Mouse (Mus musculus): ENCODE measurements around the gene H2-T22. TPM values are rescaled to one million over a fixed set of nuclear protein-coding genes. Genes with fewer than 3 reads are reported as not detected.
"Not testable (repeated sequence)": the region's sequence is repeated elsewhere in the genome, so short reads cannot be mapped to it uniquely, and the experiment has no call there.

Gene H2-T22
- 10 to 100 TPM; 11.0 to 12.2 TPM for total RNA-seq (2021)

DNA sequence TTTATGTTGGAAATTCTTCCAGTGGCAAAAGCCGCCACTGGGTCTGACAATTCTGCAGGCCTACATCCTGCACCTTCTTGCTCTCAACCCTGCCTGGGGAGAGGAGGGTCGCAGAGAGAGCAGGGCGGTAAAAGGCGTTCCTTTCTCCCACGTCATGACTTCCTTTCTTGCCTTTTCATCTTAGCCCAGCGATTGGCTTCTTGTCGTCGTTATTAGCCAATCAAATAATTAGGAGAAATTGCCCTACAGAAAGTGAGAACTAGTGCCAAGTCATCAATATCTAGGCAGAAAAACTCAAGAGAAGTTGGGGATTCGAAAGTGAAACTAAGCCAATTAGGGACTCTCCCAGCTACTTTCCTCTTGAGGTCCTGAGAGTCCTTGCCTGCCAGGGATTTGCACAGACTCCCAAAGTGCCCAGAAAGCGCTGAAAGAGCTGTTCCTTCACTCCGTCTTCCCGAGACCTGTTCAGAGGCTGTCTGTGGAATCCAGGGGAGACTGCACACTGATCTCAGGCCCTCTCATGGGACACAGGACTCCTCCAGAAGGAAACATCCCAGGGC, at the start of gene H2-T22, which contains the start of gene Gm6034:
Gene H2-T22, minus strand, starts transcription at position 138 of the 560 bp plus-strand sequence.
Gene Gm6034, plus strand, starts transcription at position 352 of the 560 bp plus-strand sequence.
- intact Hi-C loops (cut with DNase I): not testable (repeated sequence)
- DNase-seq (ENCODE audit: low spot score in 2 of 2): peak; percentile 38 to 48

DNA sequence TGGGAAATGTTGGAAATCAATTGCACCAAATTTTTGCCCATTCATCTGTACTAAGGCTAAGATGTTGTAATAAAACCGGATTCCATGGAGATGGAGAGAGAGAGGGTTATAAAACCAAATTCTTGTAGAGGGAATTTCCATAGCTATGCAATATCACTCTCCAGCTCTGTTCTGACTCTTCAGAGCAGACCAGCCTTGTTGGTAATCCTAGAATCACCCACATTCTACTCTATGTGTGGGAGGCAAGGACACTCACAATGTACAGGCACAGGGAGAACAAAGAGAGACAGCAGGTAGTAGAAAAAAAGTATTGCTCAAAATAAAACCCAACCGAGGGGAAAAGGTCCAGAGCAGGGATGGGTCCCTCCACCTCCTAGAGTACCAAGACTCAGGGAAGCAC, 49.4 kb upstream of the H2-T22 start:
- intact Hi-C loops (cut with DNase I): not testable (repeated sequence)

DNA sequence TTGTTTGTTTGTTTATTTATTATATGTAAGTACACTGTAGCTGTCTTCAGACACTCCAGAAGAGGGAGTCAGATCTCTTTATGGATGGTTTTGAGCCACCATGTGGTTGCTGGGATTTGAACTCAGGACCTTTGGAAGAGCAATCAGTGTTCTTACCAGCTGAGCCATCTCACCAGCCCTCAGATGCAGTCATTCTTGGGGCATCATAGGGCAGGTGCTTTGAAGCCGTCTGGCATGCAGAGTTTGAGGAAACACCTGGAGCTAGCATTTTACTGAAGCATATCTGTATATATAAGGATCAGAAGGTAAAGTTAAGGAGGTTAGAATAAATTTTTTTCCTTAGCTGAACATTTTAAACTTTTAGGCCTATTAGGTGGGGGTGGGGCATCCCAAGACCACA, 43.4 kb upstream of the H2-T22 start:
- DNase-seq (ENCODE audit: low spot score in 2 of 2); intact Hi-C loops (cut with DNase I): not testable (repeated sequence)

More for the DNA sequence above, 49.4 kb upstream of the H2-T22 start:
- DNase-seq (ENCODE audit: low spot score in 2 of 2): not testable (repeated sequence)

DNA sequence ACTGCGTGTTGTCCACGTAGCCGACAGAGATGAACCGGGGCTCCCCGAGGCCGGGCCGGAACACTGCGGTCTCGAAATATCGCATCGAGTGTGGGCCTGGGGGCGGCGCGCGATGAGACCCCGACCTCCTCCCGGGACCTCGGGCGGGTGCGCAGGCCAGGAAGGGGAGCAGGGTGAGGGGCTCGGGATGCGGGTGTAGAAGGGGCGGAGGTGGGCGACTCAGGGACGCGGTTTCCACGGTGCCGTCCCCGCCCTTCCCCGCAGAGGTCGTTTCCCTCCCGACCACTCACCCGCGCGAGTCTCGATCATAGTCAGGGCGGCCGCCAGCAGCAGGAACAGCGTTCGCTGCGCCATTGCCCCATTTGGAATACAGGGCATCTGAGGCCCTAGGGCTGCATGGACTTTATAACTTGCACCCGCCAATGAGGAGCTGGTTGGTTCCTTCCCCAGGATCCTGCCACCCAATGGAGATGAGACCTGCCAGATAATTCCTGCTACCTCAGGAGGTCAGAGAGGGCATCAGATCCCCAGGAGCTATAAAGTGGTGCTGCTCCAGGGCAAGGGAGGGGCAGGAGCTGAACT, 41.4 kb upstream of the H2-T22 start:
- DNase-seq (ENCODE audit: low spot score in 2 of 2): no peak
- intact Hi-C loops (cut with DNase I): no loop called here

DNA sequence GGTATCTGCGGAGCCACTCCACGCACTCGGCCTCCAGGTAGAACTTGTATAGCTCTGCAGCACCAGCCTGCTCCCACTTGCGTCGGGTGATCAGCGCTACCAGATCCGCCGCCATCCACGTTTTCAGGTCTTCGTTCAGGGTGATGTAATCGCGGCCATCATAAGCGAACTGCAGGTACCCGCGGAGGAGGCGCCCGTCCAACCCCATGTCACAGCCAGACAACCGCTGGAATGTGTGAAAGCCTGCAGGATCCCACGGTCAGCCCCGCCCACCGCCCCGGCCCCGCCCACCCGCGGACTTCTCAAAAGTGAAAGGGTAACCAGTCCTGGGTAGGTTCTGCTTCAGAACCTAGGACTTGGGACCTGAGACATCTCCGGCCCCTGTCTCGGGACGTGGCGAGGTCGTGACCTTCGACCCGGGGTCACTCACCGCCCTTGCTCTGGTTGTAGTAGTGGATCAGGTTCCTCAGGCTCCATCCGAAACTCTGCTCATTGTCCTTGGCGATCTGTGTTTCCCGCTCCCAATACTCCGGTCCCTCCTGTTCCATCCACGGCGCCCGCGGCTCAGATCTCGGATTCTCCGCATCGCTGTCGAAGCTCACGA, 40.8 kb upstream of the H2-T22 start:
- DNase-seq (ENCODE audit: low spot score in 2 of 2): no peak
- intact Hi-C loops (cut with DNase I): no loop called here

DNA sequence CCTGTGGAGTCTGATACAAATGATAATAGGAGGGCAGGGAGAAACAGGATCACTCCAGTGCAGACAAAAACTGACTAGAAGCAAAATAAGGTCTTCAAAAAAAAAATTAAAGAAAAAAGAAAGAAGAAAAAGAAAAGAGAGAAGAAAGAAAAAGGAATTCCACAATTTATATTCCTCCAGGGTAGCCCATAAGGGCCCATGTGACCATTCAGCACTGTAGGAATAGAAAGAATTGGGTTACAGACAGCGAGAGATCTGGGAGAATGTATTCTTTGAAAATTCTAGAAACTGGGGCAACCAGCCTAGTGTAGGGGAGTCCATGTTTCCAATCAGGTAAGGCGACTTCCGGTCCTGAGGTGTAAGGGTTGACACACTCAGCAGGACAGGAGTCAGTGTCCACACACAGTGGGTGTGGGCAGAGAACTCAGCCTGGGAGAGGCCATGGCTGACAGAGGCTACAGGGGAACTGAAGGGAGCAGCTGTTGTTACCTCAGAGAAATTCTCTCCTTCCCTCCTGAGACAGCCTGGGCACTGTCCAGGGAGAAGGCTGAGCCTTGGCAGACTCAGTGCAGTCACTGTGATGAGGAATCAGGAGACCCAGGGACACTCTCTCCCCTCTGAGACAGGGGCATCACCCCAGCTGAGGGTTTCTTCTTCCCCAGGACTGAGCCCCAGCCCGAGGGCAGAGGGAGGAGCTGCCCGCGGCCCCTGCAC, 40.1 kb upstream of the H2-T22 start:
- intact Hi-C loops (cut with DNase I); DNase-seq (ENCODE audit: low spot score in 2 of 2): not testable (repeated sequence)

DNA sequence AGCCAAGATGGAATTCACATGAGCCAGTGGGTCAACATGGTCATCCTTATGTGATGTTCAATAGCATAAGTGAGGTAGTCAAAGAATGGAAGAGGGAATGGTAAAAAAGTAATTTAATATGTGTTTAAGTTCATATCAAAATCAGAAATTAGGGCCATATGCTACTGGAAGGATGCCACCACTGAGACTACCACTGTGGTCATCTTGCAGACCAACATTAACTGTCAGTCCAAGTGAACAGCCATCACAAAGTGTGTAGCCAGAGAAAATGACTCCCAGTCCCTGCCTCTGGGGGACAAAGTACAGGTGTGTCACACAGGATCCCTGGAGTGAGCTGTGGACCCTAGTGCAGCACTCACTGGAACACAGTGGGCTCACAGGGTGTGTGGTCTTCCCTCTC, 39.4 kb upstream of the H2-T22 start:
- intact Hi-C loops (cut with DNase I); DNase-seq (ENCODE audit: low spot score in 2 of 2): not testable (repeated sequence)

DNA sequence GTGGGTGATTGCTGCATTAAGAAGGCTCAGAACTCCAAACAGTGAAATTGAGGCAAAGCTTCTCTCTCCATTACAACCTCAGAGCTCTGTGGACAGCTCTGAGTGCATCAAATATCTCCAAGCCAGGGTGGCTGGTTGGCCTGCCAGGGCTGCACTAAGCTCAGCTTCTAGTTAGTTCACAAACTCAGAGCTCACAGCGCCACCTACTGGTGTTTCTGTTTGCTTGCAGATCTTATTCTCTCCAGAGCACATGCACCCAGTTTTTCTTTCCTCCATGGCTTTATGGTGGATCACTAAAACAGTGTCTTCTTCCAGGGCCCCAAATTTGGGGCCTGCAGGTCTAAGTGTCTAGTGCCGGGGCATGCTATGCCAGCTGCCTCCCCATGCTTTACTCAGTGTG, 18.3 kb upstream of the H2-T22 start:
- intact Hi-C loops (cut with DNase I): loop anchor here (10.0 kb wide), 2 partner anchors 74 to 134 kb away; partner anchors contain the start of gene H2-T3
- DNase-seq (ENCODE audit: low spot score in 2 of 2): peak; percentile 79 to 85

DNA sequence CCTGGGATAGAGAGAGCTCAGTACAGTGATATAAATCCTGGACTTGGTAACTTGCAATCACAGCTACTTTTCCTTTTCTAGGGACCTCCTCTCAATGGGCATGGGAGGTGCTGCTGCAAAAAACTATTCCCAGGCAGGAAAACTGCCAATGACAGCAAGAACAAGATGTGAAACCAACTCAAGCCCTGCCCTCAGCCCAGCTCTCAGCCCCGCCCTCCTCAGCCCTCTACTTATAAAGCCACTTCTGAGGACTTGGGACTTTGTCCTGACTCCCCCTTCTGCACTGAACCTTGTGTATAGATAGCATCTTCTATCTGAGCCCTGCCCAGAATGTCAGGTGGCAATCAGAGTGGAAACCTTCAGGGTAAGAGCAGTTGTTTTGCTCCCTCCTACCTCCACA, 15.8 kb upstream of the H2-T22 start, which contains the start of gene Gm11127:
Gene Gm11127, minus strand, starts transcription at position 10 of the 400 bp plus-strand sequence.
- DNase-seq (ENCODE audit: low spot score in 2 of 2); intact Hi-C loops (cut with DNase I): not testable (repeated sequence)

DNA sequence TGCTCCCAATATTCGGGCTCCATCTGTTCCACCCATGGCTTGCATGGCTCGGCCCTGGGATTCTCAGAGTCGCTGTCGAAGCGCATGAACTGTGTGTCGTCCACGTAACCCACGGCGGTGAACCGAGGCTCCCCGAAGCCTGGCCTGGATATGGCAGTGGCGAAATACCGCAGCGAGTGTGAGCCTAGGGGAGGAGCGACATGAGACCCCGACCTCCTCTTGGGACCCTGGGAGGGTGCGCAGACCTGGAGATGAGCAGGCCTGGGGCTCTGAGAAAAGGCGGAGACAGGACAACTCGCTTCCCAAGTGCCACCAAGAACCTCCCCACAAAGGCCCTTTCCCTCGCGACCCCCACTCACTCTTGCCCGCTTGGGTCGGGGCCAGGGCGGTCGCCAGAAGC, 15.4 kb upstream of the H2-T22 start:
- DNase-seq (ENCODE audit: low spot score in 2 of 2); intact Hi-C loops (cut with DNase I): not testable (repeated sequence)

DNA sequence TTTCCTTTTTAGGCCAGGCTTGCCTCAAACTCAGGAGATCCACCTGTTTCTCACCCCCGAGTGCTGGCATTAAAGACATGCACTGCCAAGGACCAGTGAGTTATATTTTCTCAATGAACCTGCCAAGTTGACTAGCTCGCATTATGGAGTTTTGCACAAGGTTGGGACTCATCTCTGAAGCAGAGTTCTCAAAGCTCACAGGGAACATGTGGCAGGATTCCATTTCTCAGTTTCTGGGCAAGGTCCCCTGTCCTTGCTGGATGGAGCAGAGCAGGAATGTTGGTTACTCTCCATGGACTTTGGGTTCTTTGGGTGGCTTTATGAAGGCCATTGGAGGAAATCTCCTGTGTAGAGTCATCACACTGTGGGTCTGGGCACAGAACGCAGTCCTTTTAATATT, 739 bp upstream of the H2-T22 start:
- intact Hi-C loops (cut with DNase I): no loop called here
- DNase-seq (ENCODE audit: low spot score in 2 of 2): no peak

DNA sequence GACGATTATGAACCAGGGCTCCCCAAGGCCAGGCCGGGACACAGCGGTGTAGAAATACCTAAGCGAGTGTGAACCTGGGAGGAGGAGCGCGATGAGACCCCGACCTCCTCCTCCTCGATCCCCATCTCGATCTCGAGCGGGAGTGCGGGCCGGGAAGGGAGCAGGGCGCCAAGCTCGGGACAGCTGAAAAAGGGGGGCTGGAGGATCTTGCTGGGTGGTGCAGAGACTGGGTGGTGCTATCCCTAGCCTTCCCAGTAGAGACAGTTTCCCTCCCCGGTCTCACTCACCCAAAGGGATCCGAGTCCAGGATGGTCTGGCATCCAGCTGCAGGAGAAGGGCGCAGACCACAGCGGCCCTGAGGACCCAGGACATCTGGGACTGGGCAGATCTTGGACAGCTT, 492 bp downstream of the H2-T22 start:
- DNase-seq (ENCODE audit: low spot score in 2 of 2); intact Hi-C loops (cut with DNase I): not testable (repeated sequence)

DNA sequence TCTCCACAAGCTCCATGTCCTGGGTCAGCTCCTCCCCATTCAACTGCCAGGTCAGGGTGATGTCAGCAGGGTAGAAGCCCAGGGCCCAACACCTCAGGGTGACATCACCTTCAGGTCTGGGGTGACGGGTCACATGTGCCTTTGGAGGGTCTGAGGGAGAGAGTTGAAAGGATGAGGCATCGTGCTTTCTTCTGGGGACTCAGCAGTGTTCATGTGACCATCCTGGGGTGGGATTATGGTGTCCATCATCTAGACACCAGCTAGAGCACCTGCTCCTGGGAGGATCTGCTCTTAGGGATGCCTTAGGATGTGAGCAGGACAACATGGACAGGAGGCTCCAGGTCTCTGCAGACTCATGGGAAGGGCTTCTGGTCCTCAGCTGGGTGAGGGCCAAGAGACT, 1.9 kb downstream of the H2-T22 start:
- intact Hi-C loops (cut with DNase I); DNase-seq (ENCODE audit: low spot score in 2 of 2): not testable (repeated sequence)

DNA sequence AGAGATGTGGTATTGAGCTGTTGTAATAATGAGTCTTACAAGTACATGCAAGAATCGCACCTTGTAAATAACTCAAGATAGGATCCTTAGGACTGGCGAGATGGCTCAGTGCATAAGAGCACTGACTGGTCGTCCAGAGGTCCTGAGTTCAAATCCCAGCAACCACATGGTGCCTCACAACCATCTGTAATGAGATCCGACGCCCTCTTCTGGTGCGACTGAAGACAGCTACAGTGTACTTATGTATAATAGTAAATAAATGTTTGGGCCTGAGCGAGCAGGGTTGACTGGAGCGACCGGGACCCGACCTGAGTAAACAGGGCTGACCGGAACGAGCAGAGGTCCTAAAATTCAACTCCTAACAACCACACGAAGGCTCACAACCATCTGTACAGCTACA, 6.4 kb downstream of the H2-T22 start:
- intact Hi-C loops (cut with DNase I); DNase-seq (ENCODE audit: low spot score in 2 of 2): not testable (repeated sequence)

DNA sequence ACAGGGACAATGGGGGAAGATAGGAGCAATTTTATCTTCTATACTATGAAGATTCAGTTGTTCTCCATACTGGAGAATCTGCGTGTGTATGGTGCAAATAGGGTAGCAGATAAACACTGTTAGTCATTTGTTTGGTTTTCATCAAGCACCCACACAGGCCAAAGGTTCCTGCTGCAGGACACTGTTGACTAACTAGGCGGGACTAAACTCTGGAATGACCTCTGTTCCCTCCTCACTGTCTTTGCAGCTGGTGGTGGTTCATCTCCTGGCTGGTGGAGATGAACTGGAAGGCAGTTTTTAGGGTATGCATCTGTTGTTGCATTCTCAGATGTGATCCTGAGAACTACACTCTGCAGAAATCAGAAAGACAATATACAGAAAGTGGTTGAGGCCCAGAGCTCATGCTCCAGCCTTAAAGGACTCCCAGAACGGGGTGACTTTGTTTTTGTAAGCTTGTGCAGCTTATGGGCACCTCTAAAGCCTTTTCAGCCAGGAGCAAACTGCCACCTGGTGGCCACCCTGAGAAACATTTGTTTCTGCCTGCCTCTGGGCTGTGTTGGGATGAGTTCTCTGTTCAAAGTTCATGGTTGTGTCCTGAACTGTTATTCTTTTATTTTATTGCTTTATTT, 7.4 kb downstream of the H2-T22 start:
- DNase-seq (ENCODE audit: low spot score in 2 of 2): peak; percentile 33 to 42

DNA sequence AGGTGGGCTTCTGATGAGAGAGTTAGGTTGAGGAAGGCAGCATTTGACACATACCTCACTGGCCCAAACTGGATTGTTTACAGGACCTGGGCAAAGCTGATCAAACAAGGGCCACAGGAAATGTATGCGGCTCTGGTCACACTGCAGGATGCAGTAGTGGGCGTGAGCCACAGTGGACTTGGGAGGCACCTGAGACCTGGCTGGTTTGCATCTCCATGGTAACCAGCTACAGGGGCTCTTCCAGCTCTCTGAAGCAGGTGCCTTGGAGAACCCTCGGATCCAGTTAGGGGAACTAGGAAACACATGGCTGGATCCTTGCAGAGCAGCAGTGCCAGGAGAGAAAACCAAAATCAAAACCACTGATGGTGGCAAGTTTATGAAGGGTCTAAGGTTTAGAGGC, 8.0 kb downstream of the H2-T22 start:
- intact Hi-C loops (cut with DNase I); DNase-seq (ENCODE audit: low spot score in 2 of 2): not testable (repeated sequence)

More for the DNA sequence above, 7.4 kb downstream of the H2-T22 start:
- intact Hi-C loops (cut with DNase I): loop anchor here (1.0 kb wide), 1 partner anchor 38 kb away; no protein-coding TSS in a partner anchor

DNA sequence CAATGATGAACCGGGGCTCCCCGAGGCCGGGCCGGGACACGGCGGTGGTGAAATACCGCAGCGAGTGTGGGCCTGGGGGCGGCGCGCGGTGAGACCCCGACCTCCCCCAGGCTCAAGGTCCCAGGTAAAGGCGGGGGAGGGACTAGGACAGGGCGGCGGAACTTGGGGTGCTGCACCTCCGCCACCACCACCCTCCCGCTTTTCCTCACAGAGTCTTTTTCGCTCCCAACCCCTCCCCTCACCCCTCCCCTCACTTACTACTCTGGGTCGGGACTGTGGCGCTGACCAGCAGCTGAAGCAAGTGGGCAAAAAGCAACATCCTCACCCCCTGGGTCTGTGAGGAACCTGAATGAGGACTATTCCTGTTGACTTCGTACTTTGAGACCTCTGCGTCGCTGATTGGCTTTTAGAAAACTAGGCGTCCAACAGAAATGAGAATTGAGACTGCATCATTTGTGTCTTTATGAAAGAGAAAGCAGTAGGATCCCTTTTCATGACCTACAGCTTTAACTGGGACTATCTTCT, 10.1 kb downstream of the H2-T22 start, which contains the start of gene H2-T23:
Gene H2-T23, minus strand, starts transcription at position 505 of the 525 bp plus-strand sequence.
- intact Hi-C loops (cut with DNase I): not testable (repeated sequence)
- DNase-seq (ENCODE audit: low spot score in 2 of 2): peak in 1 of 2 experiments; percentile 18

DNA sequence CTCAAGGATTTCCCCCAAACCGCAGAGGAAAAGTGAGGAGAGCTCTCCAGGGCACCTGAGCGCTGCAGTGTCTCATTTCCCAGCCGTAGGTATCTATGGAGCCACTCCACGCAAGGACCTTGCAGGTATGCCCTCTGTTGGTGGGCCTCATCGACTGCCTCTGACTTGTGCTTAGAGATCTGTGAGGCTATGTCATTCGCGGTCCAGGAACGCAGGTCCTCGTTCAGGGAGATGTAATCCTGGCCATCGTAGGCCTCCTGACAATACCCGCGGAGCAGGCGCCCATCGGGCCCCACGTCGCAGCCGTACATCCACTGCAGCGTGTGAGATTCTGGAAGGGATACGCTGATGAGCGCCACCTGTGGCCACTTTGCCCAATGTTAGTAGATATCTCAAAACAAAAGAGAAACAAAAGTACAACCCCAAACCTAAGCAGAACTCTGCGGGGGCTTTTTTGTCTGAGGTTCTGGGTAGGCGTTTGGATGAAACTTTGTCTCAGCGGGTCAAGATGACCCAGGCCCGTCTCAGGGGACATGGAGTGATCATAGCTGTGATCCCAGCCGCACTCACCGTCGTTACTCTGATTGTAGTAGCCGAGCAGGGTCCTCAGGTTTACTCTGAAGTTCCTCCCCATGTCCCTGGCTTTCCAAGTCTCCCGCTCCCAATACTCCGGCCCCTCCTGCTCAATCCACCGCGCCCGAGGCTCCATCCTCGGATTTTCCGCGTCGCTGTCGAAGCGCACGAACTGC, 10.8 kb downstream of the H2-T22 start:
- DNase-seq (ENCODE audit: low spot score in 2 of 2): peak; percentile 49 to 56
- intact Hi-C loops (cut with DNase I): not testable (repeated sequence)
